Mouse (Mus musculus): Measurements from ENCODE around the gene Cox10.

DNA sequence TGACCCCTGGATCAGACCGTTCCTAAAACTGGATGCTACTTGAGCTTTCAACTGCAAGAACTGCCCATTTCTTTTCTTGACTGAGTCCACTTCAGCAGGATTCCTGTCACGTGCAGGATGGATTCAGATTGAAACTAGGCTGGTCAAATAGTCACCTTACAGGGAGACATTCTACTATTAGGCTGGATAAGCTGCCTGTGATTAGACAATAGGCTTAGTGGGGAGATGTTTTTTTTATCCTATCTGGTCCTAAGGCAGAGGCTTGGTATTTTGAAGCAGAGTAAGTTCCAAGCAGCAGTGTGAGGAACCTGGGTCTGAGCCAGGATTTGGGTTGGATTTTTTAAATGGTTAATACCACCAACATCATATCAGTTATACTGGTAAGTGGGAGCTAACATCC lies 125.4 kb downstream of the Cox10 start:
- TF ChIP-seq CTCF (IDR thresholded peaks at IDR 0.05; ENCODE audit: control insufficient read depth, insufficient read depth, low read length) (no peak), POLR2A (IDR thresholded peaks at IDR 0.05; ENCODE audit: borderline replicate concordance, control insufficient read depth, low read depth, low read length) (no peak)
